In the genomic region with DNA sequence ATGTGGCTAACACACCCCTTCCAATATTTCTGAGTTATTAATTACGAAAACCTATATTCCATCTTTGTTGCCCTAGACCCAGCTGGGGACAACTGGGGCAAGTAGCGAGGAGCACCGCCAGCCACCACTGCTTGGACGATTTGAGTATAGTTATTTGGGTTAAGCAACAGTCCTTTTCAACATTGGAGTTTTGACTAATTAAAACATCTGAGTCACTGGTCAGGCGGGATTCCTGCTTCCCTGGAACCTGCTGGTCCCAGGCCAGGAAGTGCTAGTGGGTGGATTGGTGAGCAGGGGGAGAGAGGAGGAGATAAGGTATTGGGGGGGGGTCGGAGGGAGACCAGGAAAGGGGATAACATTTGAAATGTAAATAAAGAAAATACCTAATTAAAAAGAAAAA, we compare ENCODE assay signal across 26 mouse cellular contexts. TPM values are rescaled to one million over a fixed set of nuclear protein-coding genes. Genes with fewer than 3 reads are reported as not detected.
"Had no signal": no experiment of that assay in that cellular context is flagged by ENCODE, and none has a peak within 500 bp of the region (broad histone marks: within the 10 kb centered on the region; RNA-seq: fewer than 3 reads in every experiment).

No protein-coding gene starts in this region.

- ATAC-seq: forebrain, embryonic 13.5 days; forebrain, embryonic 14.5 days; forebrain, embryonic 15.5 days; forebrain, embryonic 16.5 days; forebrain, postnatal 0 days had no signal

- H3K27me3 ChIP-seq: embryonic facial prominence, embryonic 12.5 days; embryonic facial prominence, embryonic 13.5 days; embryonic facial prominence, embryonic 15.5 days; forebrain, embryonic 12.5 days; forebrain, embryonic 13.5 days; forebrain, embryonic 15.5 days had no signal

- DNase-seq: cerebellum, adult 9-10 months; cerebellum, adult 9-11 months; cerebellum, postnatal 10 days; cerebellum, postnatal 14 days; cerebellum, postnatal 25 days; cerebellum, postnatal 36 days; embryo, embryonic 11 days; forebrain, postnatal 0 days; gastrocnemius, adult 2 months; gastrocnemius, postnatal 10 days; gastrocnemius, postnatal 14 days; gastrocnemius, postnatal 25 days; gastrocnemius, postnatal 36 days; heart, adult 11 months; heart, adult 18-20 months; heart, adult 2 months had no signal

RNA-seq across cellular contexts. Expression of a gene that starts 59.4 kb away (rescaled TPM):
- total RNA-seq: common myeloid progenitor, adult 5-6 weeks had no signal
- polyA plus RNA-seq: erythroblast, embryonic 14.5 days had no signal
